Mouse (Mus musculus): ENCODE data around the gene Eif4e.

DNA sequence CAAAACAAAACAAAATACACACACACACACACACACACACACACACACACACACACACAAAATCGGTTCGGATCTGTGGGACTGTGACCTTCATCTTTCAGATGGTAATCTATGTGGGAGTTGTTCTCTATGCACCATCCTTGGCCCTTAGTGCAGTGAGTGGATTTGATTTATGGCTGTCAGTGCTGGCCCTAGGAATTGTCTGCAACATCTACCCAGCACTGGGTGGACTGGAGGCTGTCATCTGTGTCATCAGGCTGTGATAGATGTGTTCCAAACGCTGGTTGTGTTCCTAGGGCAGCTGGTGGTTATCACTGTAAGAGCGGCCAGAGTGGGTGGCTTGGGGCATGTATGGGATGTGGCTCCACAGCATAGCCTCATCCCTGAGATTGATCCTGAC lies 75.1 kb downstream of the Eif4e start:
- no peak for TF ChIP-seq CTCF (IDR thresholded peaks at IDR 0.05; ENCODE audit: insufficient read depth, low read depth, low read length)
- no peak for TF ChIP-seq POLR2A (IDR thresholded peaks at IDR 0.05; ENCODE audit: insufficient read depth, low read depth, low read length)

Measured in olfactory bulb, adult 2 months (tissue).